Mouse (Mus musculus): ENCODE measurements around the gene Hoxc11. TPM values are rescaled to one million over a fixed set of nuclear protein-coding genes. Genes with fewer than 3 reads are reported as not detected.

Gene Hoxc11
- total RNA-seq, 4 experiments from 2014 or later = not detected

DNA sequence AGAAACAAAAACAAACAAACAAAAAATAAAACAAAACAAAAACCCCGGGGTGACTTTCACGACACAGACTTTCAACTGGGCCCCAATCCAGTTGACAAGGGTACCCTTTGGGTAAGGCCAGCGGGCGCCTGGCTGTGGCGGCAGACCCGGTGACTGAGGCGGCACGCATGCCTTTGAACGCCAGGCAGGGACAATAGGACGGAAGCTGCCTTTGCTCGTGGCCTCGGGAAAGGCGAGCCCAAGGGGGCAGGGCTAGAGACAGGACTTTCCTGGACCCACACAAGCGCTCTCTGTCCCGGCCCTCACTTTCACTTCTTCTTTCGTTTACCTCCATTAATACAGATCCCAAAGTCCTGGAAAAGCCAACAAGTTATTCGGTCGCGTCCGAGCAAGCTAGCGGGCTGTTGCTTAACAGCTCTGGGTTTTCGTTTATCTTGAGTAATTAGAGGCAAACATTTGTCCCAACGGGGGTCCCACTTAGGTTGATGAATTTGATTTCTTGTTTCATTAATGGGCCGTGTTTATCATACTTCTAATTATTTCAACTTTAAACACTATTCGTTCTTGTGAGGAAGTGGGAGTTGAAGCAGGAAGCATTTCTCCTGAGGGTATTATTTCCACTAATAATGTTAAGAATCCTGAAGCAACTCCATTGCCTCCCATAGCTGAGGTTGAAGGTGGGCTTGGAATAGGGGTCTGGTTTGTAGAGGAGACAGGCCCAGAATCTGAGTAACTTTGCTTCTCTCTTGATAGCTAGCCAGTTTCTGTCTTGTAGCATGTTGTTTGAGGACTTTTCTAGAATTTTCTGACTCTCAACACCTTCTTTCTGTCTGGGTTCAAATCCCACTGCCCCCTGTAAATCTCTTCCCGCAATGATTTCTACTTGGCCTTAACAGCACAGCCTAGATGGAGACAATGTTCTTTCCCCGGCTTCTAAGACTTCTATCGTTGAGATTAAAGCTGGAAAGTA, 9.7 kb downstream of the Hoxc11 start:
- DNase-seq (ENCODE audit: low spot score in 2 of 2) = no peak

DNA sequence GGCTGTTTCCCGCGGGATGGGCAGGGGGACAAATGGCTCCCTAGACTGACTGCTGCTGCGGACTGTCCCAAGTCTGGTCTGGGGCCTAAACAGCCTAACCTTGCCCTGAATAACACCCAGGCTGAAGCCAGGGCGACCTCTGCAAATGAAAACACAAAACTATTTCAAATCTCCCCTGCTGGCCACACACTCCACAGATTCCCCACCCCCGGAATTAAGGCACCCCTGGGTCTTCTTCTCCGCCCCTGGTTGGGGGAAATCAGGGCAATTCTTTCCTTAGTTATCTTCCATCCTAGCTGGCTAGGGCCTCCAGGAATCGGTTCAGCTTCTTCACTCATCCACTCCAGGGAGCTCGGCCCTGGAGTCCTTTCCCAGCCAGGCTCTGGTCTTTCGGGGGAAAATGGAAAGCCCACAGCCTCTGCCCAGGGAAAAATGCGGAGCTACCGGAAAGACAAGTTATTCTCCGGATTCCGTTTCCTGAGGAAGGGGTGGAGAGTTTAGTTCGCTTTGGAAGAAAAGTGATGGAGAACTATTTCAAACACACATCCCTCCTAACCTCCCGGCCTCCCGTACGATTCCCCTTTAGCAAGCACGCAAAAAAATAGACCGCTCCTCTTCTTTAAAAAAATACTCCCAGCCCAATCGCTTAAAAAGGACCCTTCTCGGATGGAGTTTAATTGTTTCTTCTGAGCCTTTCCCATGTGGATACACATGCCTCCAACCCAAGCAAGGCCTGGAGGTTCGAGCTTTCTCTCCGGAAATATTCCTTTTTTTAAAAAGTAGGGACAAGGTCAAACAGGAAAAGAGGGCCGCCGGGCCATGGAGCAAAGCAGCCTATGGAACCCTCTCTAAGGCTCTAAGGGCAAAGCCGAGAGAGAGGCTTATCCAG, 11.0 kb downstream of the Hoxc11 start:
- DNase-seq (ENCODE audit: low spot score in 2 of 2) = no peak

- DNase-seq (ENCODE audit: low spot score in 2 of 2) = no peak
These were observed 11.9 kb downstream of the Hoxc11 start for GRCm38 (mm10) chr15:102965892-102966775.

GRCm38 (mm10) chr15:102966776-102967311, 12.6 kb downstream of the Hoxc11 start, which contains the start of gene Hoxc10:
TSS of gene Hoxc10 (plus strand) at chr15:102966796.
- DNase-seq (ENCODE audit: low spot score in 2 of 2) = no peak

DNA sequence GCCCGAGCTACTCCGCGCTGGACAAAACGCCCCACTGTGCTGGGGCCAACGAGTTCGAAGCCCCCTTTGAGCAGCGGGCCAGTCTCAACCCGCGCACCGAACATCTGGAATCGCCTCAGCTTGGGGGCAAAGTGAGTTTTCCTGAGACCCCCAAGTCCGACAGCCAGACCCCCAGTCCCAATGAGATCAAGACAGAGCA, 13.0 kb downstream of the Hoxc11 start, which contains the start of gene Hoxc5:
Hoxc5 (plus strand) TSS at position 132 of the 199 bp plus-strand sequence.
- no peak for DNase-seq (ENCODE audit: low spot score in 2 of 2)

- no peak for DNase-seq (ENCODE audit: low spot score in 2 of 2)
These were observed 13.5 kb downstream of the Hoxc11 start for GRCm38 (mm10) chr15:102967511-102968397.

DNA sequence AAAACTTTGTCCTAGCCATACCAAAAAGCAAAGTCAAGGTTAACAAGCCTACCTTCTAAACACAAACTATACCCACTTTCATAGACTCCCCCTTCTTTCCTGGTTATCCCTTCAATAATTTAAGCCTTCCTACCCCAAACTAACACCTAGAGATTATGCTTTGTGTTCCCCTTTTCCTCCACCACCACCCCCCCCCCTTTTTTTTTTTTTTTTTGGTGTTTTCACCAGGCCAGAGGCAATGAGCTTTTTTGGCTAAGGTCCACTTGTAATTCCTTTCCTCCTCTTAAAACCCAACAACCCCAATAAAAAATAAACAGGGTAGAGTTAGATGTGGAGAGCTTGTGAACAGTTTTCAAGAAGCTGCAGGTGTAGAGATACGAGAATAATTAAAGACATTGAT, 15.1 kb downstream of the Hoxc11 start:
- DNase-seq (ENCODE audit: low spot score in 2 of 2) = no peak

GRCm38 (mm10) chr15:102970740-102971139, 16.5 kb downstream of the Hoxc11 start:
- DNase-seq (ENCODE audit: low spot score in 2 of 2) = no peak

GRCm38 (mm10) chr15:102972254-102972653, 18.0 kb downstream of the Hoxc11 start:
- DNase-seq (ENCODE audit: low spot score in 2 of 2) = no peak

DNA sequence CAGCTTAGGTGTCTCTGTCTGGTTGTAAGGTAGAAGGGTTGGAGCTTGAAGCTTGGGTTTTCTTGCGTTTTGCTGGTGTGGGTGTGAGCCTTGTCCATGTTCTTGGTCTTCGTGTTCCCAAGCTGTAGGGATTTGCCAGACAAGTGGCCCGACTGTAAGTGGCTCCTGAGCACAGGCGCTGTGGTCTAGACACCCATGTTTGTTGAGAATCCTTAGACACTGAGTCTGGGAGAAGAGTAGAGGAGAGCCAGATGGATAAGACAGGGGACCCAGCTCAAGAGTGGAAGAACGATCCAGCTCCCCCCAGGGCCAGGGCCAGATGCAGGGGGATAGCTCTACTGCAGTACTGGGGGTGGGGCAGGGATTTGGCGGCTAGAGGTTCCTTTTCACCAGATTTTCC, 18.5 kb downstream of the Hoxc11 start:
- DNase-seq (ENCODE audit: low spot score in 2 of 2) = no peak

DNA sequence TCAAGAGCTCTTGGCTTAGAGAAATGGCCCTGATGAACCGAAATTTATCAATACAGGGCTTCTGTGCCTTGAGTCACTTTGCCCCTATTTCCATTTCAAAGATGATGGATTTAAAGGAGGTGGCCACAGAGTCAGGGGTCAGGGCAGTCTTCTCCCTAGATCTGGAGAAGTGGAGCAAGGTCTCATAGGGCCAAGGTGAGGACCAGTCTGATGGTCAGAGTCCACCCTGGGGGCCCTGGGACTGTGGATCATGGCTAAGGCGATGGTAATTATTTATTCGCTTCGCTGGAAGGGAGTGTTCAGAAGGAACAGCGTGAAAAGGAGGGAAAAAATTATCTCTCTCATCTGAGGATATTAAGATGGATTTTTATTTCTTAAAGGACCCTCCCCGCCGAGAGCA, 20.8 kb downstream of the Hoxc11 start:
- no peak for DNase-seq (ENCODE audit: low spot score in 2 of 2)

DNA sequence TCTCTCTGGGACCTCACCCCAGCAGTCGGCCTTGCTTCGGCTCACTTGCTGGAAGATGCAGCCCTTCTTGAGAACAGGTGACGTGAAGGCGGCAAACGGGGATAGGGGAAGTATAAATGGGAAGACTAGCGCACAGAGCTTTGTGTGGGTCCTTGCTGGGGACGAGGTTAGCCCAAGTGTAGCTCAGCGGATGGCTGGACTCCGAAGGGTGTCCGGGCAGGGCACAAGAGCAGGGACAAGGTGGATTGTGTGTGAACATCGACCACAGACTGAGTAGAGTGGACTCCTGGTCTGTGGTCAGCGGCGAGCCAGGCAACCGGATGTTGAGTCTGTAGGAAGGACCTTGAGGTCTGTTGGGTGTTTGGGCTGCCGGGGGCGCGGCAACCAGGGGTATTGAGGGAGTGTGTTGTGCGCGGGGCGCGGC, 21.5 kb downstream of the Hoxc11 start:
- DNase-seq (ENCODE audit: low spot score in 2 of 2) = no peak

DNA sequence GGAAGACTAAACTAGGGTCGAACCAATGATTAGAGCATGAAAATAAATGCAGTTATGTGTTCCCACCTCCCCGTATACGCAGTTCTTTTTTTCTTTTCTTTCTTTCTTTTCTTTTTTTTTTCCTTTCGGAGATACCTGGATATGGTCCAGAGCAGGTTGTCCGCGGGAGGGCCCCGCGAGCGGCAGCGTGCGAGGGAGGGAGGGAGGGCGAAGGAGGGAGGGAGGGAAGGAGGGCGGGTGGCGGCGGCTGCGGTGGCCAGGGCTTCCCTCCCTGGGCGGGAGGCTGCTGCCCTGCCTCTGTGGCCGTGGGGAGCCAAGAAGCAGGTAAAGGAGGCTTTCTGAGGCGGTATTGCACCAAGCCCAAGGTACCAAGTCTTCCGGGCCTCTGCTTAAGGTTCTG, 21.9 kb downstream of the Hoxc11 start, which contains the start of gene Hoxc9:
Hoxc9 (plus strand) TSS at position 269 of the 400 bp plus-strand sequence.
- no peak for DNase-seq (ENCODE audit: low spot score in 2 of 2)

- no peak for DNase-seq (ENCODE audit: low spot score in 2 of 2)
These were observed 22.6 kb downstream of the Hoxc11 start for GRCm38 (mm10) chr15:102976631-102977422.

DNA sequence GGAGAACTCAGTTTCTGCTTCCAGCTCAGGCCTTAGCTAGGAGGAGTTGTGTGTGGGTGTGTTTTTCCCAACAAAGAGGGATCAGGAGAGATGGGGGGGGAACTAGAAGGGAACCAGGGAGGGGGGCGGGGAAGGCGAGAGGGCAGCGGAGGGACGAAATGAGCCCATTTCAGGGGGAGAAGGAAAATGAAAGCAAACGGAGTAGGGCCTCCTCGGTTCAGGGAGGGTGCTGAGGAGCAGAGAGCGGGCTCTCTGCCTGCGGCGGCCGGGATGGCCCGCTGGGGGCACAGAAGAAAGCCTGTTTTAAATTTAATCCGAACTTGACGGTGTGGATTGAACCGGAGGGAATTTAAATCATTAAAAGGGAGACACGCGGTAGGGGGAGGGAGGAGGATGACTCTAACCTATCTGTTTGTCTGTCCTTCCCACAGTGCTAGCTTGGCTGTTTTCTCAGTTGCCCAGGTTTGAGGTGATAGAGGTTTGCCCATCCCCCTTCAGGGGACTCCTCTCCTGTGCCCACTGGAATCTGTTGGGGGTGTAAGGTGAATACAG, 23.3 kb downstream of the Hoxc11 start:
- DNase-seq (ENCODE audit: low spot score in 2 of 2) = no peak

GRCm38 (mm10) chr15:102978615-102979515, 24.6 kb downstream of the Hoxc11 start:
- no peak for DNase-seq (ENCODE audit: low spot score in 2 of 2)

- DNase-seq (ENCODE audit: low spot score in 2 of 2) = no peak
These were observed 25.7 kb downstream of the Hoxc11 start for GRCm38 (mm10) chr15:102979936-102980335.

- DNase-seq (ENCODE audit: low spot score in 2 of 2) = no peak
These were observed 26.1 kb downstream of the Hoxc11 start for GRCm38 (mm10) chr15:102980352-102980751.
